Mouse (Mus musculus): ENCODE results near the gene Tnik. TPM values are rescaled to one million over a fixed set of nuclear protein-coding genes. Genes with fewer than 3 reads are reported as not detected.

The Tnik gene
- polyA plus RNA-seq (2017; shearing (Covaris generic)), result 68.3 TPM

DNA sequence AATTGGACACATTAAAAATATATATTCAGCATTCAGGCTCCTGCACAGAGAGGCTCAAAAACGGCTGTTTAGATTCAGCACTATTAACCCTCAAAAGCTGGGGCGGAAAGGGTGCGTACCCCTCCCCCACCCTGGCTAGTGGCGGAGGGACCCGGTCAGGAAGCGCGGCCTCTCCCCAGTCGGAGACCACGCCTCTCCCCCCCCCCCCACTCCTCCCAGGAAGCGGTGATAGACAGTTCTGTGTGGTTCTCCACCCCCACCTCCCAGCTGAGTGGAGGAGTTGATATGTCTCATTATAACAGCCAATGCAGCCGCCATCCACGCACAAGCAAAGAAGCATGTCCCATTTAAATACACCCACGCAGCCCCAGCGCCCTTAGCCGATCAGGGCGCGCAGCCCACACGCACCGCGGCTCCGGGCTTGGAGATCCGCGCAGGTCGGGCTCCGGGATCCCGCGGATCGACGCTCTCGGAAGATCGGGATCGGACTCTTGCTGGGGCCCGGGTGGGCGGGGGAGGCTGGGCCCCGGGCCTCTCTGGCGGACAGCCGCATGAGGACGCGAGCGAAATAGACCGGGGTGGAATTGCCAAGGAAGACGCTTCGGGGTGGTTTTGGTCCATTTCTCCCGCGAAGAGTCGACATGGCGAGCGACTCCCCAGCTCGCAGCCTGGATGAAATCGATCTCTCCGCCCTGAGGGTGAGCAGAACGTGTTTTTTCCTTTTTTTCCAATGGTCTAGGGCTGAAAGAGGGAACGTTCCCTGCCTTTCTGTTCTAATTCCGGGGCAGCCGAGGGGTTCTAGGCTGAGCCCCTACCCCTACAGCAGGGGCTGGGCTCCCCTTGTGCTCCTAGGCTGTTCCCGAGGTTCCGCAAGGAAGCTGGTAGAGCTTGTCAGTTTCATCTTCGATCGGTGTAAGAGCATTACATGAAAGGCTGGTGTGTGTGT lies at the start of gene Tnik:
Tnik (plus strand) TSS at position 213 of the 946 bp plus-strand sequence.

DNA sequence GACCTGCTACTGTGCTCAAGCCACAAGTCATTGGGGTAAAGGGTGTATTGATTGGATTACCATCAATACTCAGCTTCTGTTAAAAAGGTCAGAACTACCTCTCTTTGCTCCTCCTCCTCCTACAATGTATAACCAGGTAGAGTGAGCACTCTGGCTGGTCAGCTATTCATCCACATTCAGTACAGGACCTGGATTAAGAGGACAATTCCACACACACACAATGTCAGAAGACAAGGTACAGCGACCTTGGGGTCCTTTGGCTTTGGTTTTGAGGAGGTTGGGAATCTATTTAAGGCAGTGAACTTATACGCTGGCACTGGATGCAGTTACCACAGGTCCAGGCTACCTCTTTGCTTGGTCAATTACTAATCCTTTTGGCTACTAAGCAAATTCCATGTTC lies 434.8 kb downstream of the Tnik start, which contains the start of gene Slc2a2:
Slc2a2 (plus strand) TSS at position 107 of the 400 bp plus-strand sequence.

Measured in effector memory CD4-positive, alpha-beta T cell, adult 7 months (primary cell).